Mouse (Mus musculus) urinary bladder, adult 2 months (tissue): ENCODE results near the gene Mga. TPM values are rescaled to one million over a fixed set of nuclear protein-coding genes. Genes with fewer than 3 reads are reported as not detected.

Experiments
- polyA plus RNA-seq: library from polyadenylated mRNA; depleted of rRNA; stranded (reverse); fragments of >200 nt; gene quantifications from 2 replicates; pipeline ENCODE4 v1.2.3, GENCODE M21; 2012; rRNA removed

The Mga gene
- polyA plus RNA-seq, 1 experiment: 12.9 TPM

Other genes starting within 250 kb of the Mga start
- gene Ndufaf1, start 234.4 kb upstream of the Mga start, polyA plus RNA-seq: 18.4 and 20.0 TPM in 2 replicates
- 17.4 and 21.7 TPM in 2 replicates for gene Rtf1, start 222.2 kb upstream of the Mga start, polyA plus RNA-seq
- 0.55 and 0.75 TPM in 2 replicates for gene Itpka, start 154.9 kb upstream of the Mga start, polyA plus RNA-seq
- 0.19 and 0.34 TPM in 2 replicates for gene Ltk, start 136.8 kb upstream of the Mga start, polyA plus RNA-seq
- 12.0 and 13.7 TPM in 2 replicates for gene Rpap1, start 109.7 kb upstream of the Mga start, polyA plus RNA-seq
- 30.0 and 38.1 TPM in 2 replicates for gene Tyro3, start 99.5 kb upstream of the Mga start, polyA plus RNA-seq
- gene Mapkbp1, start 75.5 kb downstream of the Mga start, polyA plus RNA-seq: 15.9 and 19.5 TPM in 2 replicates
- gene Jmjd7, start 130.3 kb downstream of the Mga start, polyA plus RNA-seq: 5.5 and 6.2 TPM in 2 replicates
- gene Gm28042, start 130.3 kb downstream of the Mga start, polyA plus RNA-seq: 3.6 and 3.9 TPM in 2 replicates
- 4.5 and 4.6 TPM in 2 replicates for gene Pla2g4b, start 136.2 kb downstream of the Mga start, polyA plus RNA-seq